Mouse (Mus musculus) left cerebral cortex, adult 18-20 months (tissue): ENCODE measurements around the gene 3110040N11Rik. TPM values are rescaled to one million over a fixed set of nuclear protein-coding genes. Genes with fewer than 3 reads are reported as not detected.

Source experiments
- DNase-seq, 2 experiments: peaks; one replicate each; pipeline ENCODE4 v3.0.0; 2021 to 2022; ENCODE audit warnings: low spot score in 2 of 2, mixed read lengths in 1 of 2
- total RNA-seq, 2 experiments: library from RNA; stranded (reverse); gene quantifications; 2 replicates each; pipeline ENCODE4 v1.2.3; 2021

Gene 3110040N11Rik
- total RNA-seq, 2 experiments from 2014 or later, result 23.6 to 28.1 TPM

DNA sequence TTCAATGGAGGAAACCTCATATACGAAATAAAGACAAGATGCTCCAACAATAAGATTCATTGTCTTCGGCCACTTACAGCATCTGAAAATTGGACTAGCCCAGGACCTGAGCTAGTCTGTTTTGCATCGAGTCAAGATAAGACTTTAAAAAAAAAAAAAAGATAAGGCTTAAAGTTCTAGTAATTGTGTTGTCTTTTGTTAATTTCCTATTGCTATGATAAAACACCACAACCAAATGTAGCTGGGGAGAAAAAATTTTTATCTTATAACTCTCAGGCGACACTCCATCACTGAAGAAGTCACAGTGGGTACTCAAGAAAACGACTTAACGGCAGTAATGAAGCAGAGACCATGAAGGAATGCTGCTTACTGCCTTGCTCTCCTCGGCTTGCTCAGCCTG lies 49.3 kb downstream of the 3110040N11Rik start:
- DNase-seq, result no peak

DNA sequence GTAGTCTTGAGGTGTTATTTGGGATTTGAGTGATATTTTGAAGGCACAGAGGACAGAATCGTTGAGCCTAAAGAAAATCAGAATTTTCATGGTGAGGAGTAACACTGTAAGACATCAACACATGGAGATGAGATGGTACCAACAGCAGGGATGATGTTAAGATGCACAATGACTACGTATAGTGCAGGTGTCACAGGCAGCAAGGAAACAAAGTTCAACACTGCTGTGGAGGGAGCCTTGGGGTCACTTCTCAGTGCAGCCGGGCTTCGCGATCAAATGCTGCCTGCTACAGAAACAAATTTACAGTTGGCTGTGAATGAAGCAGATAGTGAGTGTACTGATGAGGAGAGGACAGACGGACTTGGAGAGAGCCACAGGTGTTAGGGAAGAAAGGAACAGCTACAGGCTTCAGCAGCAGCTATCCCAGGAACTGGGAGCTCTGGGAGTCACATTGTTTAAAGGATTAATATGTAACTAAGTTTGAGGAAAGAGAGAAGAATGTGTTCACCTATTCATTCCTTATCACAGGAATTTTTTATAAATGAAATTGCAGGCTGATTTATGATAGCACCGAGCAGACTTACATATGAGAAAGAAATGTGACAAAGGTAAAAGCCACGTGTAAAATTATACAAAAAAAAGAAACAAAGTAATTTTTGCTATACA lies 50.4 kb downstream of the 3110040N11Rik start:
- DNase-seq, result no peak

DNA sequence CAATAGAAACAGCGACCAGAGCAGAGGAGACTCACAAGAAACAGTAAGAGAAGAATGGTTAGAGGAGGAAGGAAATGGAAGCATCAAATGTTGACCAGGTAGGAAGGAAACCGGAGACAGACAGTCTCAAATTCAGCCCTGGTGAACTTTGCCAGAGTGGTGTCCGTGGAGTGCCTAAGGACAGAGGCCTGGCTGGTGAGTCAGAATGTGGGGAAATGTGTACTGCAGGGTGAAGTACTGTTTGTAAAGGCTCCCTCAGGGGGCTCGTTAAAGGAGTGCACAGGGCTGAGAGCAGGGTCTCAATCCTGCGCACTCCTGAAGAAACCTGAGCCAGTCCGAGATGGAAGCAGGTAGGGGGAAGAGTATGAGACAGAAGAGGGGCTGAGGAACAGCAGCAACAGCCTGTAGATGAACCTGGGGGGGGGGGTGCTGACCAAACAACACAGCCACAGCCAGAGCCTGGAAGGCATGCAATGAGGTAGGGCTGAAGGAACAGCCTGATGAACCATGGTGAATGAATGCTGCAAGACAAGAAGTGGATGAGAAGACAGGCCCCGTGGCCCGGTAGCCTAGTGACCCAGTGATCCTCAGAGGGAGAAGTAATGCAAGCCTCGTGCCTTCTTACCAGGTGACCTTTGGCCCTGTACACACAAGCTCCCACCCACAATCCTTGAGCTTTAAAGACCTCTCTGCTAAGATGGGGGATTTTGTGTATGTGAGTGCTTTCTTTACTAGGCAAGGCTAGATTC lies 53.8 kb downstream of the 3110040N11Rik start:
- no peak for DNase-seq

DNA sequence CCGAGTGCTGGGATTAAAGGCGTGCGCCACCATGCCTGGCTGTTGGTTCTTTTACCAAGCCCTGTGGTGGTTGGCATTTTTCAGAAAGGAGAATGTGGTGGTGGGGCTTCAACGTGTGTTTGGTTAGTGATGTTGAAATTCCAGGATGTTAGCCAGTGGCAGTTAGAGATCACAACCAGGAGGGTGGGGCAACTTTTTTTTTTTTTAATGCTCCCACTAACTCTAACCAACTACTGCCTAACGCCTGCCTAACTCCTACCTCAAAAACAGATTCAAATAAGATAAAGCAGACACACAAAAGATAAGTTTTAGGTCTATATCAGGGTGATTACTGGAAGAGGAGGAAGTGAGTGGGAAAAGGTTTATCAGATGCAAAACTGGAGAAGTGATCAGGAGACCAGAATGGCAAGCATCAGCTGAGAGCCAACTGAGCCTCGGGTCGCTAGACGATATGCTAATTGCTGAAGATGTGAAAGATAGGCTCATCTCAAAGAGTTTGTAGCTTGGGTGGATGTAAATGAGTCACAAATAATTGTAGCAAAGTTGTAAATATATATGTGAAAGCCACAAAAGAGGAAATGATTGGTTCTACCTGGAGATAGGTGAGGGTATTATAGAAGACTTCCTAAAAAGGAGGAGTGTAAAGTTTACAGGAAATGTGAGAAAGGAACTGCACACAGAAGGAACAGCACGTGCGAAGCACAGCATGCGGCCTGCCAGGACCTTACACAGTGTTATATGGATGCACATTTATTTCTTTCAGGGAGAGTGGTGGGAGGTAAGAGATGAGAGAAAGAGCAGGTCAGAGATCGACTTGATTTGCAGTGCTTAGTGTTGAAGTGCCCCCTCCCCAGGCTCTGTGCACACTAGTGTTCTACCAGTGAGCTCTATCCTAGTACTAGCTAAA lies 56.8 kb downstream of the 3110040N11Rik start:
- no peak for DNase-seq

Other genes starting within 250 kb of the 3110040N11Rik start
- gene Fsd2, start 222.5 kb downstream of the 3110040N11Rik start, total RNA-seq, result under 1 TPM; 0.09 to 0.26 TPM
- 10 to 100 TPM; 15.1 to 17.5 TPM for gene Whamm, start 218.2 kb downstream of the 3110040N11Rik start, total RNA-seq
- gene Homer2, start 82.0 kb downstream of the 3110040N11Rik start, total RNA-seq, result 10 to 100 TPM; 63.3 to 65.4 TPM
- 100 to 1,000 TPM in 1 of 2 experiments, 10 to 100 TPM in 1; 86.5 to 101 TPM for gene Ramac, start 26.6 kb downstream of the 3110040N11Rik start, total RNA-seq
- gene Btbd1, start 40.0 kb upstream of the 3110040N11Rik start, total RNA-seq, result 100 to 1,000 TPM; 125 to 129 TPM
- gene Gm10160, start 66.3 kb upstream of the 3110040N11Rik start, total RNA-seq, result not detected
- gene Tm6sf1, start 69.5 kb upstream of the 3110040N11Rik start, total RNA-seq, result 10 to 100 TPM; 25.5 to 30.0 TPM
- gene Hdgfl3, start 145.0 kb upstream of the 3110040N11Rik start, total RNA-seq, result 10 to 100 TPM; 79.9 to 83.2 TPM
- not detected for gene Bnc1, start 202.8 kb upstream of the 3110040N11Rik start, total RNA-seq